Mouse (Mus musculus) stomach, embryonic 14.5 days (tissue): Measurements from ENCODE around the gene Focad. TPM values are rescaled to one million over a fixed set of nuclear protein-coding genes. Genes with fewer than 3 reads are reported as not detected.

Experiments
- ATAC-seq: fragments of 200-750 bp; cut with Nextera tagmentation; 2 replicates; pipeline ENCODE4 v1.8.0; 2017; ENCODE audit warnings: low read depth, moderate TSS enrichment; ENCODE audit not compliant: insufficient number of reproducible peaks, insufficient read depth, low FRiP score
- H3K27ac ChIP-seq: fragments of 300-500 bp; sonication (generic); 2 replicates; pipeline ENCODE4 v1.5.1; 2014; ENCODE audit warnings: mild to moderate bottlenecking, low read length, moderate library complexity, mixed read lengths
- H3K27me3 ChIP-seq: fragments of 300-500 bp; sonication (generic); 2 replicates; pipeline ENCODE4 v1.6.1; 2014; ENCODE audit warnings: low read length, control low read depth, mixed read lengths; ENCODE audit not compliant: control insufficient read depth, insufficient read depth
- H3K36me3 ChIP-seq: fragments of 300-500 bp; sonication (generic); 2 replicates; pipeline ENCODE4 v1.6.1; 2014; ENCODE audit warnings: mild to moderate bottlenecking, control low read depth, low read length, moderate library complexity, mixed read lengths; ENCODE audit not compliant: control insufficient read depth, insufficient read depth
- H3K4me1 ChIP-seq: fragments of 300-500 bp; sonication (generic); 2 replicates; pipeline ENCODE4 v1.6.1; 2014; ENCODE audit warnings: low read length, control low read depth, mixed read lengths; ENCODE audit not compliant: control insufficient read depth, insufficient read depth
- H3K4me2 ChIP-seq: fragments of 300-500 bp; sonication (generic); replicated peaks from 2 replicates; pipeline ENCODE4 v1.6.1; 2014; ENCODE audit warnings: low read depth, low read length, control low read depth
- H3K4me3 ChIP-seq: fragments of 300-500 bp; sonication (generic); 2 replicates; pipeline ENCODE4 v1.5.1; 2014; ENCODE audit warnings: low read depth, low read length, control low read depth
- H3K9ac ChIP-seq: fragments of 300-500 bp; sonication (generic); replicated peaks from 2 replicates; pipeline ENCODE4 v1.6.1; 2014; ENCODE audit warnings: low read depth, mild to moderate bottlenecking, control low read depth, low read length, moderate library complexity, mixed read lengths
- H3K9me3 ChIP-seq: fragments of 300-500 bp; sonication (generic); 2 replicates; pipeline ENCODE4 v1.6.1; 2016; ENCODE audit warnings: low read depth, low read length, control low read depth; ENCODE audit not compliant: control insufficient read depth
- WGBS: fragments of 180-500 bp; shearing (Covaris S2); extraction: QIAGEN DNeasy Blood & Tissue Kit; methylation state at CpG from one replicate; pipeline ENCODE4 v1.1.7; 2014; 5-methylcytosine and 5-hydroxymethylcytosine counted together
- polyA plus RNA-seq: library from polyadenylated mRNA; unstranded; fragments of >200 nt; fragmentation: Nextera tagmentation; extraction: Ambion mirVana; gene quantifications from 2 replicates; pipeline ENCODE4 v1.2.1, GENCODE M21; 2014

The Focad gene
- polyA plus RNA-seq, 1 experiment from 2014 or later, result 16.3 TPM

DNA sequence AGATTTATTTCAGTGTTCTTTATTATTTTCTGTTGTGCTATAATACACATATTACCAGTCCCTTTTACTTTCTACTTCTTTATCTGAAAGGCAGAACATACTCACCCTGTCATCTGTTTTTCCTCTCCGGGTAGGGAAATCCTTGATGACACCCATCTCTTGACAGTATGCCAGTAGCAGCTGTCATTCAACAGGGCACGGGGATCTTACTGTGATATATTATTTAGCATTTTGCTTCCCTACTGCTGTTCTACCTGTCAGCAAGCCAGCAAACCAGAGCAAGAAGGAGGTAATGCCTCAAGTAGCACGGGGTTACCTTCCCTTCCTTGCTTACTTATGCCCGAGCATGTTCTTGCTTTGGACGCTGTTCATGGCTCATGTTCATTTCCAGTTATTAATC is 99.8 kb downstream of the Focad start:
- no peak overlapping the region for H3K4me2 ChIP-seq

DNA sequence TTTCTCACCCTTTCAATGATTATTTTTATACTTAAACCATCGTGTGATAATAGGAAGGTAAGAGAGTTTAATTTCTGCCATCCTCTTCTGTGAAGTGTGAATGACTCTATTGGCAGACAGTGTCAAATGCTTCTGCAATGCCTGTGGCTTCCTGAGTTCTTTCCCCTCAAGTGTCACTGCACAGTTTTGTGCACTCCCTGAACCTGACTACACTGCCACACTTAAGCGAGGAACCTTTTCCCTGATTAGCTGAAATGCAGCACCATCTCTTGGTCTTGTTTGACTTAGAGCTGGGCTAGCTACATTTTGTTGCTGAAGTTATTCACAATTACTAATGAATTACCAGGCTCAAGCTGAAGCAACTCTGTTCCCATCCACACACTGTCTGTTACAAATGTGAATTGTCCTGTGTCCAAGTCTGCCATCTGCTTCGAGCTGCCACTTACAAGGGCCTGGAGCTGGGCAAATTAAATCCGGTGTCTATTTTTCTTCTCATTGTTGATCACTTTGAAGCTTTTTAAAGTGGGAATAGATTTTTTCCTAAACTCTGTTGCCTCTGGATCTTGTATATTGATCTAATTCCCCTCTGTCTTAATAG is 101.6 kb downstream of the Focad start:
- Histone ChIP-seq H3K27me3 (no peaks in the 10 kb centered on the region), H3K4me1 (no peaks in the 10 kb centered on the region), H3K27ac (0 out of 2 replicates have a peak overlapping the region, but pooled peaks have one; percentile 27), H3K9me3 (no peaks in the 10 kb centered on the region), H3K4me2 (no peak overlapping the region), H3K9ac (no peak overlapping the region), H3K4me3 (no peak overlapping the region), H3K36me3 (no peaks in the 10 kb centered on the region)
- no peak for ATAC-seq
- WGBS, result 74% methylated on average over 4 of the region's 4 CpGs

More for the DNA sequence above, 99.8 kb downstream of the Focad start:
- H3K4me3 ChIP-seq, result no peak overlapping the region
- 80% methylated on average over 5 of the region's 5 CpGs for WGBS
- H3K27me3 ChIP-seq, result no peaks in the 10 kb centered on the region
- H3K9me3 ChIP-seq, result no peaks in the 10 kb centered on the region
- H3K27ac ChIP-seq, result no peak overlapping the region
- no peaks in the 10 kb centered on the region for H3K36me3 ChIP-seq
- ATAC-seq, result no peak
- no peak overlapping the region for H3K9ac ChIP-seq
- no peaks in the 10 kb centered on the region for H3K4me1 ChIP-seq

DNA sequence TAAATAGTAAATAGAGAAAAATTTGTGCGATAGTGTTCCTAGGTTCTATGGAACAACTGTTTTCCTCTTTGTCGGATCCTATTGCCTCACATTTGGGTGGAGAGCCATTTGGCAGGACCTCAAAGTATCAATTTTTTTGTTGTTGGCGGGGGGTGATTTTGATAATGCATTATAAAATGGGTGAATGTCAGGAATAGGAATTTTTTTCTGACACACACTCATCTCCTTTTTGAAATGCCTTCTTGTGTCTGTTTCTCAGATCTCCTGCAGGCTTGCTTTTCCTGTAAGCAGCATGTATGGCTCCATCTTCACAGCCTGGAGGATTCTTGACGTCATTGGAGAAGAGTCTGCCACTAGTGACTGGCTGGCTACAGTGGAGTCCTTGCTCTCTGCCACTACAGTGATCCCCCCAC is 102.1 kb downstream of the Focad start:
- H3K27ac ChIP-seq, result no peak overlapping the region
- no peak for ATAC-seq
- H3K36me3 ChIP-seq, result no peaks in the 10 kb centered on the region
- H3K27me3 ChIP-seq, result no peaks in the 10 kb centered on the region
- H3K9me3 ChIP-seq, result no peaks in the 10 kb centered on the region
- no peak overlapping the region for H3K4me3 ChIP-seq
- H3K4me2 ChIP-seq, result no peak overlapping the region
- WGBS, result 77% methylated on average over 4 of the region's 4 CpGs
- H3K4me1 ChIP-seq, result no peaks in the 10 kb centered on the region
- H3K9ac ChIP-seq, result no peak overlapping the region

DNA sequence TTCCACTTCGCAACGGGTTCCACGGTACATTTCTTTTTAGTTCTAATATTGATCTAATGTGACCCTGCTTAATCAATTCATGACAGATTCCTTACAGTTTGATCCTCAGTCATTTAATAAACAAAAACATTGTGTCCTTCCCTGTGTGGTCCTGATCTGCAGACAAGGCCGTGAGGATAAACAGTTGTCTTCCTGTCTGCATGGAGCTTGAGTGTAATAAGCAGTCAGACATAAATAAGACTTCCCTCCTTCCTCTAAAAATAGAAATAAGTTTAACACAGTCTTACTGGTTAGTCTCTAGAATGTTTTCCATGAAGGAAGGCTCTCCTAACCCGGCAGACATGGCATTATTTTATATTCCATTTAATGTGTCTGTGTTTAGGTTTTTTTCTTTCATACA is 102.8 kb downstream of the Focad start:
- H3K9ac ChIP-seq, result no peak overlapping the region
- 42% methylated on average over 5 of the region's 5 CpGs for WGBS
- H3K4me3 ChIP-seq, result no peak overlapping the region
- no peak overlapping the region for H3K27ac ChIP-seq
- ATAC-seq, result no peak
- H3K36me3 ChIP-seq, result no peaks in the 10 kb centered on the region
- H3K9me3 ChIP-seq, result no peaks in the 10 kb centered on the region
- no peaks in the 10 kb centered on the region for H3K4me1 ChIP-seq
- H3K4me2 ChIP-seq, result no peak overlapping the region
- H3K27me3 ChIP-seq, result no peaks in the 10 kb centered on the region

DNA sequence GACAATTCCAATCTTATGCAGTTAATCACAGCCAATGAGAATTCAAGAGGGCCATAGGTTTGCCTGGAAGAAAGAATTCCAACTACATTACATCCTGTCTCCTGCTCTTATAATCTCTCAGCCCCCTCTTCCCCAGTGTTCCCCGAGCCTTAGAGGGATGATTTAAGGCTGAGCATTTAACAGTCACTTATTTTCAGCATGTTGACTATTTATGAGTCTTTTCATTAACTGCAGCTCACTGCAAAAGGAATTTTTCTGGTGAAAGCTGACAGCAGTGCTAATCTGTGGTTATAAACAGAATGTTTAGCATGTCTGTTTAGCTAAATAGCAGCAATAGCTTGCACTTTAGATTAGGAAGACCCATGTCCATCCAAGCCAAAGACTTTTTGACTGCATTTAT is 104.8 kb downstream of the Focad start:
- WGBS, result 65% methylated on average over 1 of the region's 1 CpGs
- Histone ChIP-seq H3K27me3 (no peaks in the 10 kb centered on the region), H3K4me1 (no peaks in the 10 kb centered on the region), H3K27ac (no peak overlapping the region), H3K36me3 (no peaks in the 10 kb centered on the region), H3K9ac (no peak overlapping the region), H3K4me3 (no peak overlapping the region), H3K4me2 (no peak overlapping the region), H3K9me3 (no peaks in the 10 kb centered on the region)
- no peak for ATAC-seq

DNA sequence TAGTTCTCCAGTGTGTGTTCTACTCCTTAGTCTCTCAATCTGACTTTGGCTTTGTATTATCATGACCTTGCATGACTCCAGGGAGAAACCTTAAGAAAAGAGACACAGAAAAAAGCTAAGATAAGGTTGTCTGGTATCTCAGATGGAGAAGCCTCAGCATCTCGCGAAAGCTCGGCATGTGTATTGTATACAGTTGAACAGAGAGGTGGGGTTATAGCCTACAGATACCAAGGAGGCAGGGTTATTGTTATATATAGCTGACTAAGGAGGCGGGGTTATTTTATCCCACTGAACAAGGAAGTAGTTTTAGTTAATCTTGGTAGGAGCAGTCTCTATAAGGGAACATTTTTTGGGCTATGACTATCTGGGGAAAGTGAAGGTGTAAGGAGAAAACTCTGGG is 106.6 kb downstream of the Focad start:
- ATAC-seq, result no peak

DNA sequence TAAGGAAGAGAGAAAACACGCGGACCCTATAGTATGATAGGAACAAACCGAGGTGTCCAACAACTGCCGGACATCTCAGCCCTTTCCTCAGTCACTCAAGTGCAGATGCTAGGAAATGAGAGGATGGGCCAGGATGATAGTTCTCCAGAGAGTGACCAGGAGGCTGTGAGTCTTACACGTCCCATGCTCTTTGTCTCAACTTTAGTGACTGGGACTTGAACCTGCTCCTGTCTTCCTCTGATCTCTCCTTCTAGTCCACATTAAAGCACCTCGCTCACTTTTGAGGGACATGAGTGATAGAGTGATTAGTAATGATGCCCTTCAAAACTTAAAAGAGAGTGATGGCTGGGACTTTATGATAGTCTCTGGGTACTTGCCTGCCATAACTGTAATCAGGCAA is 114.2 kb downstream of the Focad start:
- Histone ChIP-seq H3K27ac (no peak overlapping the region), H3K36me3 (no peaks in the 10 kb centered on the region), H3K4me3 (no peak overlapping the region), H3K4me2 (no peak overlapping the region), H3K27me3 (no peaks in the 10 kb centered on the region), H3K9ac (no peak overlapping the region), H3K4me1 (no peaks in the 10 kb centered on the region), H3K9me3 (no peaks in the 10 kb centered on the region)
- ATAC-seq, result no peak
- 91% methylated on average over 6 of the region's 6 CpGs for WGBS

More for the DNA sequence above, 106.6 kb downstream of the Focad start:
- WGBS, result 93% methylated on average over 4 of the region's 4 CpGs
- Histone ChIP-seq H3K36me3 (no peaks in the 10 kb centered on the region), H3K27me3 (no peaks in the 10 kb centered on the region), H3K27ac (no peak overlapping the region), H3K4me1 (no peaks in the 10 kb centered on the region), H3K9me3 (no peaks in the 10 kb centered on the region), H3K4me3 (no peak overlapping the region), H3K4me2 (no peak overlapping the region), H3K9ac (no peak overlapping the region)

DNA sequence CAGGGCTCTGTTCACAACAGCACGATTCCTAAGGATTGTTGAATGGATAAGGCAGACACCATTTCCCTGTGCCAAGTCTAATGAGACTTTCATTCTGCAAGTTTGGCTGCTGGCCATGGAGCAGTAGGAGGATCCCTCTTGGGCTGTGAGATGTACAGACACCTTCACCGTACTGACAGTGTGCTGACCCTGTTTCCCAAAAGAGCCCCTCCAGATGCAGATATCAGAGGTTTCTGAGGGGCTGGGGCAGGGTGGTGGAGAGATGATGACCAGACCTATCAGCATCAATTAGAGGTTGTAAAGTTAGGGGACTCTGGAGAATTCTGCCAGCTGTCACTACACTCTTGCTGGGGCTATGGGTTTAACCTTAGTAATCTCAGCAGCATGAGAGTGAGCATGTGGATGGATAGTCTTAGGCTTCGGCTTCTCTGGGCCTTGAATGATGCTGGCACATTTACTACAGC is 115.0 kb downstream of the Focad start:
- peak; percentile 28; the same call in 1 of the 2 replicates for ATAC-seq
- H3K4me1 ChIP-seq, result no peaks in the 10 kb centered on the region
- H3K27me3 ChIP-seq, result no peaks in the 10 kb centered on the region
- no peak overlapping the region for H3K9ac ChIP-seq
- no peaks in the 10 kb centered on the region for H3K36me3 ChIP-seq
- no peak overlapping the region for H3K27ac ChIP-seq
- WGBS, result 51% methylated on average over 3 of the region's 3 CpGs
- H3K4me2 ChIP-seq, result no peak overlapping the region
- no peak overlapping the region for H3K4me3 ChIP-seq
- H3K9me3 ChIP-seq, result no peaks in the 10 kb centered on the region

DNA sequence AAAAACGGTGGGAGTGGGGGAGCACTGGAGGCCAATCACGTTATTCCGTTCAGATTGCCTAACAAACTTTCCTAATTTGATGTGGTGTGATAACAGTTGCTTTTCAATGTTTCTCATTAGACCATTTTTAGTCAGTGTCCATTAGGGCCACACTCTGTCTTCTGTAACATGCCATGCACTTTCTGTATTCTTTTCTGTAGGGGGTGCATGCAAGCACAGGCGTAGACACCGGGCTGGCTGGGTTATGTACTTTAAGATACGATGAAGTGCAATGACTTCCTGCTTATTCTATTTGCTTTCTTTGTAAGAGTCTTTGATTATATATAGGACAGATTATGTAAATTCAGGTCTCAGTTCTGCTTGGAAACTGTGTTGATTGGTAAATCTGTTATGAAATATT is 116.2 kb downstream of the Focad start:
- ATAC-seq, result no peak
- Histone ChIP-seq H3K4me3 (no peak overlapping the region), H3K9ac (no peak overlapping the region), H3K27me3 (no peaks in the 10 kb centered on the region), H3K4me1 (no peaks in the 10 kb centered on the region), H3K36me3 (no peaks in the 10 kb centered on the region), H3K9me3 (no peaks in the 10 kb centered on the region), H3K27ac (no peak overlapping the region), H3K4me2 (no peak overlapping the region)
- 73% methylated on average over 6 of the region's 6 CpGs for WGBS
